Mouse (Mus musculus) A20 (cell line): Measurements from ENCODE around the gene Trnau1ap.
"Not testable (repeated sequence)": the region's sequence is repeated elsewhere in the genome, so short reads cannot be mapped to it uniquely, and the experiment has no call there.

ENCODE experiments used
- DNase-seq: peaks from one replicate; pipeline ENCODE4 v3.0.0-alpha.2; 2011; ENCODE audit warnings: low read depth, low spot score

Gene Trnau1ap

GRCm38 (mm10) chr4:132344403-132345134 is 15.2 kb upstream of the Trnau1ap start:
- DNase-seq, result peak; percentile 68

- no peak for DNase-seq
Measured at GRCm38 (mm10) chr4:132341451-132341850, 12.1 kb upstream of the Trnau1ap start.

GRCm38 (mm10) chr4:132338943-132339342 is 9.6 kb upstream of the Trnau1ap start:
- no peak for DNase-seq

GRCm38 (mm10) chr4:132332880-132333279 is 3.5 kb upstream of the Trnau1ap start:
- no peak for DNase-seq

DNA sequence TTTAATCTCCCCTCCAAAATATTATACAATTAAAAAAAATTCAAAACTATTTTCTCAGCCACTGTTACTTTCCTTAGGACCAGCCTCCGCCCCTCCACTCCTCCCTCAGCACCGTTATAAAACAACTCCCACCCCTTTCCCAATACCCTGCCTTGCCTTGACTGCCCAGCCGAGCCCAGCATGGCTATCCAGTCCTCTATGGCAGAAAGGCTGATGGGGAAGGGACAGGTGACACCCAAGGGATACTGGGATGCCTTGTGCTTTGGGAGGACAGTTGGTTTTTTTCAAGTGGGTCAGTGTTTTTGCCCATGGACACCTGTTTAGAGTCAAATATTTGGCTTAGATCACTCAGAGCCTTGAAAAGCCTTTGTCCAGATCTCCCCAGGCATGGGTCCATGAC is 2.6 kb upstream of the Trnau1ap start:
- no peak for DNase-seq

DNA sequence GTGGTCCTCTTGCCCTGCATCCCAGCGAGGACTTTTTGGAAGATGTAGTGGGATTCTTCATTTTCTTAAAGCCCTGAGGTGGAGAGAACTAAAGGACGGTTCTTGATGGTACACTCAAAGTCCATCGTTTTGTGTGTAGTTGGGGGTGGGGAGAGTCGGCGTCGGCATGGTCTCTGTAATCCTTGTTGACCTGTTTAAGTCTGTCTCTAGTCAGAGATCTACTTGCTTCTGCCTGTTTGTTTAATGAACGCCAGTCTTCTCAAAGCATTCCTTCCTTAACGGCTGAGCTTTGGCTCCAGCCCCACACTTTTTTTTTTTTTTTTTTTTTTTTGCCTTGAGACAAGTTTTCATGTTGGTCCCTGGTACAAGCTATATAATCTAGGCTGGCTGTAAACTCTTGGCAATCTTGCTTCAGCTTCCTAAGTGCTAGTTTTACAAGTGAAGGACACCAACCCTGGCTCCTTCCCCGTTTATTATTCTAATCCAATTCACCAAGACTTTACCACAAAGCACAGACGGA is 557 bp upstream of the Trnau1ap start:
- DNase-seq, result no peak

DNA sequence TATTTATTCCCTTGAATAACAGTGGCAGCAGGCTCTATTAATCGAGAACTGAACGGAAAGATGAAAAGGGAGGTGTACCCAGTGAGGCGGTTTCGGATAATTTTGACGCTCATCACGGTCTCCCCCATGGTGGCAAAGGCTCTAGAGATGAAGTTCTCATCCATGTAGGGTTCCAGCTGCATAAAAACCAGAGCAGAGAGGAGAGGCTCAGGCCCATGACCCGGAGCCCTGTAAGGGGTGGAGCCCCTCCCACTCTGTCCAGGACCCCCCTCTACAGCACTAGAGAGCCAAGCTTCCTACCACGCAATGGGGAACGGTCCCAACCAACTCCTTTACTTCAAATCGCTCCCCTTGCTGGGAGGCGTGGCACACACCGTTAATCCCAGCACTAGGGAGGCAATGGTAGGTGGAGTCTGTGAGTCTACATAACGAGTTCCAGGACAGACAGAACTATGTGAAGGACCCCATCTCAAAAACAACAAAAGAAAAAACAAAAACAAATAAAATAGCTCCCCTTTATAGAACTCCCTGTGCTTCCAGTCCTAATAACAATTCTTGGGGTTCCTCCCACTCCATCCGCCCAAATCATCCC is 851 bp downstream of the Trnau1ap start:
- DNase-seq, result peak; percentile 10

GRCm38 (mm10) chr4:132326481-132326880 is 2.9 kb downstream of the Trnau1ap start:
- no peak for DNase-seq

DNA sequence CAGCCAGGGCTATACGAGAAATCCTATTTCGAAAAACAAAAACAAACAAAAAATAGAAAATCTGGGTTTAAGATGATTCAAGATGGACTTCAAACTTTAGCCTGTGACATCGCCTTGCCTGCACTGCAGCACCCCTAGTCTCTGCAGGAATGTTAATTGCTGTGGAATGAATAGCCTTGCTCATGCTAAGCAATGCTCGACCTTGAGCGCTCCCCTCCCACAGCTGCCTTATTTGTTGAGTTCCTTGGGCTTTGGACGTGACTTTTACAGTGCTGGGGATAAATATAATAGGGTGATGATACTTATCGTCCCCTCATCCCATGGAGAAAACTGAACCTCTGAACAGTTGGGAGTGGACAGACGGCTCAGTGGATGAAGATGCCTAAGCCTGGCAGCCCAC is 13.6 kb downstream of the Trnau1ap start:
- DNase-seq, result no peak

- no peak for DNase-seq
Measured at GRCm38 (mm10) chr4:132312627-132313026, 16.7 kb downstream of the Trnau1ap start.

- DNase-seq, result no peak
Measured at GRCm38 (mm10) chr4:132311801-132312200, 17.5 kb downstream of the Trnau1ap start.

GRCm38 (mm10) chr4:132311209-132311608 is 18.1 kb downstream of the Trnau1ap start:
- no peak for DNase-seq

- peak; percentile 69 for DNase-seq
Measured at GRCm38 (mm10) chr4:132309849-132310472, 19.4 kb downstream of the Trnau1ap start.

- no peak for DNase-seq
Measured at GRCm38 (mm10) chr4:132309140-132309848, 20.0 kb downstream of the Trnau1ap start.

DNA sequence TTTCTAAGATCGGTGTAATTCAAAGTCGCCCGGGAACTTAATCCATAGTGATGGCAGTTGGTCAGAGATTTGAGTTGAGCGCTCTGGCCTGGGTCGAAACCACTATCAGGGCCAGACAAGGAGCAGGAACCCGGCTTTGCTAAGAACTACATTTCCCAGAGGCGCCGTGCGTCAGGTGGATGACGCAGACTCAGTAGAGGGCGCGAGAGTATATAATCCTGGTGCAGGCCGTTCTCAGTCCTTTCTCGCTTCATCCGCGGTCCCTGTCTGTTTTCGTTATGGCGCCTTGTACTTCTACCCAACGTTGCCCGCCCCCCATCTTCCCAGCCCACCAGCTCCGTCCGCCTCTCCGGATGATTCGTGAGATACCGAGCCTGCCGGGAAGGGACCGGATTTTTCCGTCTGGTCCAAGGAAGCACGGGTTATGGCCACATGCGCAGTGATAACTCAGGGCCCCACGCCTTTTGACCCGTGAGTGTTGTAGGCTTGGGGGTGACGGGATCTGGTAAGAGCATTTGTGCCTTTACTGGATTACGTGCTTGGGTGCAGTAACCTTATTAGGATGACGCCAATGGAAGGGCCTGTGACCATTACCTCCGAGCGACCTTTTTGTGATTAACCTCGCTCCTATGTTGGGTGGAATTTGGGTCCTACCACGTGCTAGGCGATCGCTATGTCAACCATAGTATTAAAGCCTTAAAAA is 20.8 kb downstream of the Trnau1ap start:
- peak; percentile 86 for DNase-seq

DNA sequence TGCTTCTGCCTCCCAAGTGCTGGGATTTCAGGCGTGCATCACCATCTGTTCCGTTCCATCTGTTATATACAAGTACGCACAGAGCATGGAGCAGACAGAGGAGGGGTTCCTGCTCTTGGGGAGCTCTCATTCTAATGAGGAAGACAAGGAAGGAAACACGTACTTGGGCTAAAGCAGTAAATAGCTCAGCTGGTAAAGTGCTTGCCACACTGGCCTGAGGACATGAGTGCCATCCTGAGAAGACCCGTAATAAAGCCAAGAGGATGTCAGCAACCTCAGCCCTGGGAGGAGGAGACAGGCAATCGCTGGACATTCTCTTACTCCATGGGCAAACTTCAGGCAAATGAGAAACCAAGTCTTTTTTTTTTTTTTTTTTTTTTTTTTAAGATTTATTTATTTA is 23.3 kb downstream of the Trnau1ap start:
- no peak for DNase-seq

DNA sequence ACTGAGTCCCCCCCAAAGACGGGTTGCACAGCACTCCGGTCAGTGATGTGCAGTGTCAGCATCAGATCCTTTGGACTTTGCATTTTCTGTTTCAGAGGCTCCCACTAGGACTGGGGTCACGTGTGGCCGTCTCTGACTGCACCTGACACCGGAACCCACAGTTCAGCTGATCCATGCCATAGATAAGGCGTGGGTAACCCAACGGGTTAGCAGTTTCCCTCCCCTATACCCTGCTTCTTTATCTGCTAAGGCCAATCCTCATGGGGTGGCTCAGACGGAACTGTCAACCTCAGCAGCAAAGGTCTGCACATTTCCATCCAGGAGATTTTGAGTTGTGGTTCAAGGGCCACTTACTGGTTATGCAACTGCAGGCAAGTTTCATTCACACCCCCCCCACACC is 24.1 kb downstream of the Trnau1ap start:
- no peak for DNase-seq

DNA sequence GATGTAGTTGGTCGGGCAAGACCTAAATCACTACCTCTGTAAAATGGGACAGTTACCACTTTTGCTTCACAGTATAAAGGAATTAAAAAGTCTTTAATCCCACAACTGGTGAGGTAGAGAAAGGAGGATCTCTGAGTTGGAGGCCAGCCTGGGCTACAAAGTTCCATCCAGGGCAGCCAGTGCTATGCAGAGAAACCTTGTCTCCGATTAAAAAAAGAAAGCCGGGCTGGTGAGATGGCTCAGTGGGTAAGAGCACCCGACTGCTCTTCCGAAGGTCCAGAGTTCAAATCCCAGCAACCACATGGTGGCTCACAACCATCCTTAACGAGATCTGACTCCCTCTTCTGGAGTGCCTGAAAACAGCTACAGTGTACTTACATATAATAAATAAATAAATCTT is 25.9 kb downstream of the Trnau1ap start:
- DNase-seq, result not testable (repeated sequence)

DNA sequence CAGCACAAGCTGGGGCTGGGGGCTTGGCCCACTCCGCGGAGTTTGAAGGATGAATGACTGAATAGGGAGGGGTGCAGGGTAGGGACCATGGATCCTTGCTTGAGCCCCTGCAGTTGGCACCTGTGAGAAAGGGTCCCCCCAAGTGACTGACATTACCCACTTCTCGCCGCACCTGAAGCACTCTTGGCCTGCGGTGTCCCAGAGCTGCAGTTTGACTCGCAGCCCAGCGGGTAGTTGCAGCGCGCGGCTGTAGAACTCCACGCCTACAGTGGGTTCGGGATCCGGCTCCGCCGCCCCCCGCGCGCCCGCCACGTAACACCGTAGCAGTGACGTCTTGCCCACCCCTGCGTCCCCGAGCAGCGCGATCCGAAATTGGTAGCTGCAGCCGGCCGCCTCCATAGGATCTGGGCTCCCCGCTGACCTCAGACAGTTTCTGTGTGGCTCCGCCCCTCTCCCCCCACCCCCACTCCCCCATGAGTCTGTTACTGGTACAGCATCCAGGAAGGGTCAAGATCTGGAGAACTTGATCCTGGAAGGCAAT is 26.3 kb downstream of the Trnau1ap start, which contains the start of gene Rab42:
Gene Rab42 (minus strand): TSS at position 447 of the 541 bp plus-strand sequence.
- DNase-seq, result peak; percentile 39

DNA sequence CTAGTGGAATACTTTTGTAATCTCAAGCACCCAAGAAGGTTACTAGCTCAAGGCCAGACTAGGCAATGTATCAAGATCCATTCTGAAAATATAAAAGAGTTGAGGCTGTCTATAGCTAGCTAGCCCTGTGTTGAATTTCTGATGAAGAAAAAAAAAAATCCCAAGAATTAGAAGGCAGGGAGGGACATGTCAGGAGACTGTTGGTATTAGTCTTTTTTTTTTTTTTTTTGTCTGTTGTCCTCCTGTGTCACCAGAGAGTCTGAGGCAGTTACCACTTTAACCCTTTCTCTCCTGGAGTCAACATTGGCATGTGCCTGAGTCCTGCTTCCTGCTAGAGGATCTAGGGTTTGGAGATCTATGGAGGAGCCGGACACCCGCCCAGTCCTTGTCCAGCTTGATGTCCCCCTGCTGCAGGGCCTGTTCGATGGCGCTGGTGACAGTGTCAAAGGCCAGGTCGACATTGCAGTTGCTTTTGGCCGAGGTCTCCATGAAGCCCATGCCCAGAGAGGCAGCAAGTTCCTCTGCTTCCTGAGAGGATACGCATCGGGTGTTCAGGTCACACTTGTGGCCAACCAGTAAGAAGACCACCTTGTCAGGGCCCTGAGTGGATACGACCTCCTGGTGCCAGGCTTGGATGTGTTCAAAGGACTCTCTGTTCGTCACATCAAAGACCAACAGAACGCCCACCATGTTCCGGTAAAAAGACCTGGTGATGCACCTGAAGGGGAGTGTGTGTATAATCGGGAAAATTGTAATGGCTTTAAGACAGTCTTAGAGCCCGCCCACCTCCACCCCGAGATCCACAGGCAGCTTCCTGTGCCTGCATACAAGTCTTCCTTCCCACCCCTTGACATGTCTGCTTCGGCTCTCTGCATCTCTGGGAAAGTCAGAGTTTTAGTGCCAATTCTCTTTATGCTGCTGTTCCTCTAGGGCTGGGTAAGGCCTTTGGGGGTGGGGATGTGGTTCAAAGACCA is 27.1 kb downstream of the Trnau1ap start:
- no peak for DNase-seq
